Mouse (Mus musculus) G1E (cell line): ENCODE data around the gene Irs3.

Source experiments
- CTCF ChIP-seq: IDR thresholded peaks from 2 replicates; pipeline ENCODE4 v1.5.1; 2012; ENCODE audit warnings: low read depth, low read length, inconsistent platforms, mixed read lengths
- GATA1 ChIP-seq: IDR thresholded peaks from 2 replicates; pipeline ENCODE4 v1.6.1; 2012; ENCODE audit warnings: borderline replicate concordance, low read length, inconsistent platforms, mixed read lengths
- GATA2 ChIP-seq: IDR thresholded peaks from 2 replicates; pipeline ENCODE4 v1.6.1; 2012; ENCODE audit warnings: low read depth, low read length, inconsistent platforms, borderline replicate concordance
- POLR2AphosphoS5 ChIP-seq: IDR thresholded peaks from 2 replicates; pipeline ENCODE4 v1.6.1; 2012; ENCODE audit warnings: low read depth, low read length, inconsistent platforms; ENCODE audit not compliant: insufficient replicate concordance
- TAL1 ChIP-seq: conservative IDR thresholded peaks from 2 replicates; pipeline ENCODE4 v1.6.1; 2012; ENCODE audit warnings: low read depth, low read length, inconsistent platforms, mixed read lengths

GRCm38 (mm10) chr5:137649251-137649650, 3.7 kb upstream of the Irs3 start:
- TF ChIP-seq CTCF (no peak), POLR2AphosphoS5 (no peak), GATA1 (no peak), TAL1 (no peak), GATA2 (no peak)
